Mouse (Mus musculus): ENCODE measurements around the gene Acta2.

DNA sequence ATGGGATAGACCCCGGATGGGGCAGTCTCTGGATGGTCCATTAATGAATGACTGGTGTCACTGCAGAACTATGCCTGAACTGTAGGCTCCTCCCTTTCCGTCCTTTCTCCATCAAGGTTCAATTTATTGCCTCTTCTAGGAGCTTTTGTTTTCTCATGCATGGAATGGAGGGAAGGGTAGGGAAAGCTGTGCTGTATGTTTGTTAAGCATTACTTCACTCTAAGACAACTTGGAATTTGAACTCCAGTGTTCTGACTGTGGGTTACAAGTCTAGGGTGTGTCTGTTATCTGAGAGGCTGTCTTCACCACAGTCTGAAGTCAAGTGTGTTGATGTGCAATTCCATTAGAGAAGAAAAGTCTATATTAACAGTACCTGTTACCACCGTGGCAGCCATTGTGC lies 46.4 kb downstream of the Acta2 start:
- TF ChIP-seq MYC (IDR thresholded peaks at IDR 0.05; ENCODE audit: low read depth, low read length) (no peak), CTCF (conservative IDR thresholded peaks at IDR 0.05 in 1 of 2, IDR thresholded peaks at IDR 0.05 in 1 of 2; ENCODE audit: low read depth in 2 of 2, low read length in 2 of 2) (no peak), RAD21 (IDR thresholded peaks at IDR 0.05; ENCODE audit: low read depth, low read length) (no peak), RCOR1 (conservative IDR thresholded peaks at IDR 0.05; ENCODE audit: low read depth, low read length) (no peak), EP300 (IDR thresholded peaks at IDR 0.05; ENCODE audit: low read length) (no peak), SMC3 (IDR thresholded peaks at IDR 0.05; ENCODE audit: low read depth, low read length) (no peak)

Data from CH12.LX (cell line).